Mouse (Mus musculus) lung, postnatal 36 days (tissue): ENCODE measurements at regions not wholly inside any gene's neighbourhood (a gene's known extent, or its start where the extent isn't known, plus 50 kb on each side); places are given as distances from the start of the nearest gene placed in this dataset.
"Not testable (repeated sequence)": the region's sequence is repeated elsewhere in the genome, so short reads cannot be mapped to it uniquely, and the experiment has no call there.

Experiments
- DNase-seq: peaks from one replicate; pipeline ENCODE4 v3.0.0; 2022; ENCODE audit warnings: mixed read lengths

DNA sequence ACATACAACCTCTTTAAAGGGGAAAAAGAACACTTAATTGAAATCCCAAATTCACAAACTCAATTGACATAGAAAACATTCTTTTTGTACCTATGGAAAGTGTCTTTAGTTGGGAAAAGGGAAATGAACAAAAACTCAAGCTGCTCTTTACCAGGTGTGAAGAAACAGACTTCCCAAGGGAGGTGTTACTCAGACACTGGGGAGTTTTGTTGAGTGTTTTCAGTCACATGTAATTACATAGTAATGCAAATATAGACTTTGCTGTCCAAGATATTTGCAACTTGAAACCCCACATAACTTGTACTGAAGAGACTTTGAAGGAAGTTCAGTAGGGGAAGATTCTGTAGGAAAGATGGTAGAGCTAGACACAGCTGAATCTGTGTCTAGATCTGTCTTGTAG, 547.7 kb upstream of the Zfp960 start:
- no peak for DNase-seq

DNA sequence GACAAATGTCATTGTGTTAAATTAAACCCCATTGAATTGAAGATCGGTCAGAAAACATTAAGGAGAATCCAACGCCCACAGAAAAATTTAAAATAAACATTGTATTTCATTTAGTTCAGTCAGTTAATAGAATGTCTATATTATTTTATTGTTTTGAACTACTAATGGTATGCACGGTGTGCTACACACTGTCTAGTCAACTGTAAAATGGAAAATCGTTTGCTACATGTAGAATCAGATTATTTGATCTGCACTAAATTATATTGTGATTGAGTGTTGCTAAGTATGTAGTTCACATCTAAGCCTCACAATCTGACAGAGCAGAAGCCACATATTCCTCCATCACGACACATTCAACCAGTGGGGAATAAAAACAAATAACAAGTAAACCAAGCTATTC, 570.0 kb upstream of the Zfp960 start:
- no peak for DNase-seq

DNA sequence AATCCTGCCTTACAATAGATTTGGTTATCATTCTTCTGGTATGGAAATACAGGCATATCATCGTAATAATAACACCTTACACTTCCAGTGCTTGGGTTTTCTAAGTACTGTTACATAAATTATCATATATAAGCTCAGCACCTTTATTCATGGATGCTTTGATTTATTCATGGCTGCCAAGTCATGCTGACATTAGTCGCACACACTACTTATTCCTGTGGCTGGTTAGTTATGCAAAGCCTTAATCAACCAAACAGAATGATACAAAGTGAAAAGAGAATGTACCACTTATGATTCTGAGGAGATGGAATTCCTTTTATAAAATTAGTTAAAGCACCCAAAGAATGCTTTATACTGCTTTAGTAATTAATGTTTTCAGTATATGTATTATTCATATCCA, 570.4 kb upstream of the Zfp960 start:
- DNase-seq, result no peak

GRCm38 (mm10) chr17:16492551-16492950, 571.4 kb upstream of the Zfp960 start:
- no peak for DNase-seq

GRCm38 (mm10) chr17:16486355-16486754, 577.6 kb upstream of the Zfp960 start:
- DNase-seq, result no peak

DNA sequence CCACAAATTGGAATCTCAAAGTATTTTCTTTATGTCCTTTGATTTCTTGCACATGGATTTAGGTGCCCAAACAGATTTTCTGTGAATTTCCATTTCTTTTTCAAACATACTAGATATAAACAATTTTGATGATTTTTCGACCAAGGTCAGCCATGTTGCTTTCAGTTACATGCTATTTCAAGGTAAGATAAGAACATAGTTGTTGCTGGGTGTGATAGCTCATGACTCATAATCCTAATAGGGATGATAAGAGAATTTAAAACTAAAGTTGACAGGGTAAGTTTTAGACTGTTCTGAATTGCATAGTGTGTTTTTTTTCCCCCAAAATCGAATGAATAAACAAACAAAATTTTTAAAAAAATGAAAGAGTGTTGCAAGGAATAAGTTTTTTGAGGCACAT, 579.9 kb upstream of the Zfp960 start:
- DNase-seq, result no peak

DNA sequence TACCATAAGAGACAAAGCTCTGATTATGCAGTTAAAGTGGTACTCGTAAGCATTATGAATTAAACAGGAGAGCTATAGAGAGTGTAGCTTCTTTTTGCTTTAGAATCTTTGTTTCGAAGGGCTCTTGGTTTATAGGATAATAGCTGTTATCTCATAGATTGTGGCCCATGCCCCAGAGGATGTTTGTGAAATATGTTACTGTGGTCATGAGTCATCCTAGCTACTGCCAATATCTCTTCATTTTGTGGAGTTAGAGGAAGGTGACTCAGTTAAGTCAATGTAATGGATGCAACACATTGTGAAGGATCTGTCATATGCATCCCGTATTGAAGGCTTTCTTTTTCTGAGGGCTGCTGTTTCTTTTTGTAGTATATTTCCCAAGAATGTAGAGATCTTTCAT, 582.2 kb upstream of the Zfp960 start:
- no peak for DNase-seq

- DNase-seq, result no peak
Measured at GRCm38 (mm10) chr17:16480579-16480978, 583.3 kb upstream of the Zfp960 start.

- DNase-seq, result no peak
Measured at GRCm38 (mm10) chr17:16461208-16461607, 602.7 kb upstream of the Zfp960 start.

DNA sequence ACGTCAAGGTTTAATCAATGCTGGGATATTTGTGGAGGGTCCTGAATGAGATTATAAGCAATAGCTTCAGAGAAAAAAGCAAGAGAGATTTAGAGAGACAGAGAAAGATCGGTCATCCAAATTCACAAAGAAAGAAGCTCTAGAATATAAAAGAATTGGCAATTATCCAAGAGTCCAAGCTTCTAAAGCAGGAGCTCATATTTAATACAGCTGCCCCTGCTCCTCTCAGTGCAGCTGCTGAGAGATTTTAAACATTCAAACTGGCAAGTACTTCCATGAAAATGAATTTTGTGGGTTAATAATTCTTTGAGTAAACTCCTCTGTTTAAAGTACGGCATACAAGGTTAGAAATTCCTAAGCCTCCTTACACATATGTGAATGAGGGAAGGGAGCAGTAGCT, 610.8 kb upstream of the Zfp960 start:
- DNase-seq, result no peak

GRCm38 (mm10) chr17:16444562-16444961, 613.7 kb upstream of the Rgmb start:
- no peak for DNase-seq

- DNase-seq, result no peak
Measured at GRCm38 (mm10) chr17:16395193-16395612, 564.4 kb upstream of the Rgmb start.

- DNase-seq, result not testable (repeated sequence)
Measured at GRCm38 (mm10) chr17:16374855-16375221, 544.0 kb upstream of the Rgmb start.

- DNase-seq, result not testable (repeated sequence)
Measured at GRCm38 (mm10) chr17:16374119-16374854, 543.4 kb upstream of the Rgmb start.

DNA sequence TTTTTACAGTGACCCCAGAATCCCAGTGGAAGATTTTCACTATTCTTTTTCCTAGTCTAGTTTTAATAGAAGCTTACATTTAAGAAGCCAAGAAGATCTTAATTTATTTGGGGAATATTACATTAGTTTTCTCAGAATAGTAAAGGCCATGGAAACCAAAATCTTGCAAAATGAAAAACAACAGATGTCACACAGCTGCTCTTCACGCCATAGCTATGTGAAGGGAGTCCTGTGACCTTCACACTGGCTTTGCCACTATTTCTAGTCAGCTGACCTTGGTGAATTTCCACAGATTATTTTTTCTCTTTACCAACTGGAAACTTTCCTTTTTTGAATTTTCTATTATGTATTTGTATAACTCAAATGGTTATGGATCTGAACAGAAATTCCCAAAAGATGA, 542.1 kb upstream of the Rgmb start:
- DNase-seq, result peak; percentile 10

DNA sequence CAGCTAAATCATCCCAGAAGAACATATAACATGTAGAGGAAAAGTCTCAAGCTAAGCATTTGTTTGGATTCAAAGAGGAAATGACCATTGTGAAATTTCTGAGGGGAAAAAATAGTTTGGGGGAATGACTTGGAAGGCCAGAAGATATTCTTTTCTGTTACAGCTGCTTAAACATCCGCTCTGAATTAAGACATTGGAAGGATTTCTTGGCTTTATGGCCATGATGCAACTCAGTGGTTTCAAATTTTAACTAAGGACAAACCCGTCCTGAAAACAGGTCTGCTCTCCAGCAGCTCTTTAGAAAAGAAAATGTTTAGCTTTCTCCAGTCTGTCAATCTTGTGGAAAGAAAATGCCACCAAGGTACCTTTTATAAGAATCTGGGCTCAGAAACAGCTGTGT, 513.2 kb upstream of the Rgmb start:
- no peak for DNase-seq

- DNase-seq, result no peak
Measured at GRCm38 (mm10) chr17:16342785-16343184, 511.9 kb upstream of the Rgmb start.

- DNase-seq, result no peak
Measured at GRCm38 (mm10) chr17:16339720-16340470, 509.1 kb upstream of the Rgmb start.

- DNase-seq, result no peak
Measured at GRCm38 (mm10) chr17:16311914-16312313, 481.1 kb upstream of the Rgmb start.

DNA sequence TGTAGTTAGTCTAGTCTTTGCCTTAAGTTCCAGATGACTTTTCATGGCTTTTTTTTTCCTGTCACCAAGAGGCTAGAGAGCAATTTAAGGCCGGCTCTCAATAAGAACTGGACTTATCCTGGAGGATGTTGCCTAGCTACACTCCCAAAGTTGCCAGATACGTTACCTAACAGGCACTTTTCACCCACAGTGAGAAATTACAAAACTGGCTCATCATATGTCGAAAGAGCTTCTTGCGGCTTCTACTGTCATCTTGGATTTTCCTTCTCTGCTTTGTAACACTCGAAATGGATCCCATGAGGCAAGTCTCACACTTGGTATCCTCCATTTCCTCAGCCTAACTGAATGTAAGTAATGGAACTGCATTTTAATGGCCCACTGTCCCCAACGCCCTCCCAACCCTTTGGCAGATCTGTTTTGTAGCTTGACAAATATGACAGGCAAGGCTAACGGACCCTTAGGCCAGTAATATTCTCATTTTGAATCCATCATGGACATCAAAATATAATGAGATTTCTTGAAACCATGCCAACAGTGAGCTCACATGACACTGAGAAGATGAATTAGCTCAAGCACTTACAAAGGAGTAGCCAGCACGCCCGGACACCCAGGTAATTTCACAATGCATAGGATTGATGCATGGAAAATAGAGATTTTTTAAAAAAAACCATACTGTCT, 480.5 kb upstream of the Rgmb start:
- no peak for DNase-seq

GRCm38 (mm10) chr17:16301776-16302175, 470.9 kb upstream of the Rgmb start:
- DNase-seq, result no peak

GRCm38 (mm10) chr17:16298553-16298952, 467.7 kb upstream of the Rgmb start:
- DNase-seq, result no peak
